Mouse (Mus musculus): ENCODE measurements around the gene Itgb1bp1.

Itgb1bp1 gene

DNA sequence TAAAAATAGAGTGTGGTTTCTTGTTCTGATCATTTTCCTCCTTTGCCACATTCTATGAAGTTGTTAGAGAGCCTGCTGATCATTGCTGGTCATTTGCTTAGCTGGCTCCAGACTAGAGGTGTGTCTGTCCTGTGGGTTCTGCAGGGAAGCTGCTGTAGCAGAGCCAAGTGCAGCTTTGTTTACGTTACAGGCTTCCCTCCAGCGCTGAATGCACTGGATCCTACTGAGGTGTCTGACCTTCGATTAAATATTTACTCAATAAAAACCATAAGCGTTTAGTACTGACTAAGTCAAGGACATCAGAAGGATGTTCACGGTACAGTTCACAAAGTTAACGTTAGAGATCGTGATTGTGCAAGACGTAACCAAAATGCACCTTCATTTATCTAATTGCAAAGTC is 15.8 kb upstream of the Itgb1bp1 start:
- DNase-seq (ENCODE audit: extremely low spot score, low read depth, low spot score) = no peak

DNA sequence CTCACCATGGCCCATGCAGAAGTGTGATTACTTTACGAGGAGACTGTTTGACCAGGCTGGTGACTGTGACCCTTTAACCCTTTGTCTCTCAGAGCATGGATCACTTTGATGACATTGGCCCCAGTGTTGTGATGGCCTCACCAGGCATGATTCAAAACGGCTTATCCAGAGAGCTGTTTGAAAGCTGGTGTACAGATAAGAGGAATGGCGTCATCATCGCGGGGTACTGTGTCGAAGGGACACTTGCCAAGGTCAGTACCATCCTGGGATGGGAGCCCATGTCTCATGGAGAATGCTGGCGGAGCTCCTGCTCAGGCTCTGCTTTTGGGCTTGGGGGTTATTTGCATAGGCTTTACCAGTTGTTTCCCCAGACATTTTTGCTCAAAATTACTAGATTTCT is 15.2 kb upstream of the Itgb1bp1 start:
- DNase-seq (ENCODE audit: extremely low spot score, low read depth, low spot score) = no peak

DNA sequence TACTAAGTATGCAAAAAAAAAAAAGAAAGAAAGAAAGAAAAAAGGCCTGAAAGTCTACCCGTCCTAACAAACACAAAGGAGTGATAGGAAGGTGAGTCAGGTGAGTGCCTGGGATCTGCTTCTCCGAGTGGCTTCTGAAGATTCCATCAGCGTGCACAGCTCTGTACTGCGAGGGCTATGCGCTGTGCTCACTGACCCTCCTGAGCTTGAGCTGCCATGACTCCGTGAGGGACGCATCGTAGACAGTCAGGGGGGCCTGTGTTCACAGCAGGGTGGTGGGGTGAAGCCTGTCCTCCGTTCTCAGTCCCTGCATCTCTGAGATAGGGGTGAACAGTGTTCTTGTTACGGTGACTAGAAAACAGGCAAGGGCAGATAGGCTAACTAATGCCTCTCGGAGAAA is 12.8 kb upstream of the Itgb1bp1 start:
- DNase-seq (ENCODE audit: extremely low spot score, low read depth, low spot score) = no peak

DNA sequence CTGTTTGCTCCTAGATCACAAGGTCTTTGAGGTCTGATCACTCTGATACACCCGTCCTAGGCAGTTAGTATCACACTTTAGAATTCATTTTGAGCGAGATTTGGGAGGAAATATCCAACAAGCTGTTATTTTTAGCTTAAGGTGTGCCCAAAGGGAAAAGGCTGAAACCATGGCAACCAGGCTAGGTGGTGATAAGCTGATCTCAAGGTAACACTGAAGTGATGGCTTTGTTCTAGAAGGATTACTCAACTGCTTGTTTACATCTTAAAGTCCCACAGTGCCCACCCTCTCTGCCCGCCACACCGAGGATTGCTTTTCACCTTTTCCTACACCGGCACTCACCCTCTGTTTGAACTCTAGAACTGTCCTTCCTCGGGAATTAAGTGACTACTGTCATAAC is 3.6 kb upstream of the Itgb1bp1 start:
- DNase-seq (ENCODE audit: extremely low spot score, low read depth, low spot score) = no peak

DNA sequence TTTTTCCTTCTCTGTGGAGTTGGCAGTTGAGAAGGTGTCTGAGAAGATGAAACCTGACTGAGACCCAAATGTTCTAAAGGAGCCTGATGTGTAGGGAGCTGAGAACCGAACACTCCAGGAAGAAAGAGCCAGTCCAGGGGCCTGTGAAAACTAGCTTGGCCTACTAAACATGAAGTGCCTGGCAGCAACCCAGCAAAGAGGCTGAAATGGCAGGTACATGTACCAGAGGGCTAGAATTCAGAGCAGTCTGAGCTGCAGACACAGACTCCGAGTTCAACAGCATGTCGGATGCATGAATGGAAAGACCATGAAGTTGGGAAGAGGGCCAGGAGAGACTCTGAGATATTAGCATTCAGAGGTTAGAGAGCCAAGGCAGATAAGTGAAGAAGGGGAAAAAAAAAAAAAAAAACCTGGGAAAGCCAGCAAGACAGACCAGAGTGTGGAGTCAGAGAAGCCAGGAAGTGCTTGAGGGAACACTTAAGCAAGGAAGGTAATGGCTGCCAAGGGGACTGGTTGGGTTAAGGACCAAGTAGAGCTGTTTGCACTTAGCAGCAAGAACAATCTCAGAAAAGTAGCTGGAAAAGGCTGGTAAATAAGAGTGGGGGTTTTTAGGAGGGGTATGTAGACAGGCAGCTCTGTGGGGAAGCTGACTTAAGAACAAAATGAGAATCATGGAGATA is 2.8 kb upstream of the Itgb1bp1 start:
- no peak for DNase-seq (ENCODE audit: extremely low spot score, low read depth, low spot score)

DNA sequence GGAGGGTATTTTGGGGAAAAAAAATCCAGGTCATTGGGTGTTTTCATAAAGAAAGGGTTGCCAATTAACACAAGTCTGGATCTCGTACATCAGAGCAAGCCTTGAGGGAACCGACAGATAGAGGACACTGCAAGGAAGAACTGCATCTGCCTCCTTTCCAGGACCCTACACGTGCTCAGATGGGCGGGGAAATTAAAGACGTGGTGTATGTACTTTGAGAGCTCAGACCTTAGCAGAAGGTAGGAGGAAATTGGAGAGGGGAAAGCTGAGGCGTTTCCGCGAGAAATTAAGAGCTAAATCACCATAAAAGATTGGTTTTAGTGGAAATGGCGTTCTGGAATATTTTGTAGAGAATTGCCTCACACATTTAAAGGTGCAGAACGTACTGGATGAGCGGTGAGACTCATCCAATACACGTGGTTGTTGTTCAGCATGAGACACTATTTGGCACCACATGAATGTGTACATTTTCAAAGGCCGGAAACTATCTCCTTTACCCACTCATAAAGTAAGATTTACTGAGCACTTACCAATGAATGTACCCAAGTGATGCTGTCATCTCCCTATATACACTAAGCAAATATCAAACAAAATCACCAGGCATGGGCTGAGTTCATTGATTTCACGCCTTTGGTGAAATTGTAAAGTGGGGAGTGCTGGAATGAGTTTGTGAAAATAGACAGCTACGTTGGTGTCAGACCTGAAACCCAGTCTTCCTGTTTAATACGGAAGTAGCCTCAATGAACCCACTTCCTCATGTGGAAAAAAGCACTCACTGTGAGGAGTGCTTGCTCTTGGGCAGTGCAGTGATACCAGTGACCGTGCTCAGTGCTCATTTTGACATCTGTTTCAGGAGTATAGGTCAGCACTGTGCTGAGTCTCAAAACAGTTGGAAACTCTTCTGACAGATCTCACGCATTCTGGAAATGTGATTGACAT is 897 bp upstream of the Itgb1bp1 start:
- DNase-seq (ENCODE audit: extremely low spot score, low read depth, low spot score) = no peak

DNA sequence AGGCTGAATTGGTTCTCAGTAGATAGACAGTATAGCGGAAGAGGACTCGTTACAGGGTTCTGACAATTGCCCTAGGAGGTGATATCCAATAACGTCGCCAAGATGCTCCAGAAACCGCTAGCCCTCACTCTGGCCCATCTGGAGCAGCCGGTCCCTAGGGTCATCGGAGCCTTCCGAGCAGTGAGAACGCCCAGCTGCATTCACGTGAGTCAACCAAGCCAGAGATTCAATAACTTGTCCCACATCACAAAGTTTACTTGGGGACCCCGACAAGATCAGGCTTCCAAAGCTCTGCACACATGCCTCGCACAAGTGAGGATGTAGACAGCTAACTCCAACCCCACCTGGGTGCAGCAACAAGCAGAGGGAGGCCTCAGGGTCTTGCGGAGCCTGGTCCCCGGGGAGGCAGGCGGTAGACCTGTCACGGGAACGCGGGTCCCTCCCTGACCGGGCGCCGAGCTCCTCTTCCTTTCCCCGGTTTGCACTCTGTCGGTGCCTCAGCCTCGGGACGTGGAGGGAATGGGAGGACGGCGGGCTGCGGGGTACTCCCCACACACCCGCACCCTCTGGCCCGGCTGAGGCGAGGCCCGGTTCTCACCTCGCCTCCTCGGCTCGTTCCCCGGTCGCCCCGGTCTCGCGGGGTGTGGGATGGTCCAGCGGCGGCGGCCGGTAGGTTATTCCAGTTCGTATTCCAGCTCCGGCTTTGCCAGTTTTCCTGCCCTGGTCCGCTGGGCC is 409 bp downstream of the Itgb1bp1 start:
- no peak for DNase-seq (ENCODE audit: extremely low spot score, low read depth, low spot score)

DNA sequence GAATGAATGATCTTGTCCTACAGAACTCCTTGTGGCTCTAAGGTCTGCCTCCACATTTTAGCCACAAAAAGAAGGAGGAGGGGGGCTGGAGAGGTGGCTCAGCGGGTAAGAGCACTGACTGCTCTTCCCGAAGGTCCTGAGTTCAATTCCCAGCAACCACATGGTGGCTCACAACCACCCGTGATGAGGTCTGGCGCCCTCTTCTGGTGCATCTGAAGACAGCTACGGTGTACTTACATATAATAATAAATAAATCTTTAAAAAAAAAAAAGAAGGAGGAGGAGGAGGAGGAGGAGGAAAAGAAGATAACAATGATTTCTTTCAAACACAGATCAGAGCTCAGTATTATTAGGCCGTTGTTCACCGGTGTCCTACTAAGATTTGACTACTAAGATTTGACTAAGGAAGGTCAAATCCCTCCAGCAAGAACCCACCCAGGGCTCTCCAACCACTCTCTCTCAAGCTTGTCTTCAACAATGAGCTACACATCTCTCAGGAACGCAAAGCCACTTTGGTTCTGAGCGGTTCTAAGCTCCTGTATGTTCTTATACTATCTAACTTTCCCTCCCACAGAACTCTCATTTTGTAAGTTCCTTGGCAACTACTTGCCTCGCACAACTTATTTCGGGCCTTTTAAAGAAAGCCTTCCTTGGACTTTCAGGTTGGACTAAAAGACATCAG is 1.2 kb downstream of the Itgb1bp1 start, which contains the start of gene Cpsf3:
Cpsf3 (plus strand) TSS at position 631 of the 681 bp plus-strand sequence.
- no peak for DNase-seq (ENCODE audit: extremely low spot score, low read depth, low spot score)

DNA sequence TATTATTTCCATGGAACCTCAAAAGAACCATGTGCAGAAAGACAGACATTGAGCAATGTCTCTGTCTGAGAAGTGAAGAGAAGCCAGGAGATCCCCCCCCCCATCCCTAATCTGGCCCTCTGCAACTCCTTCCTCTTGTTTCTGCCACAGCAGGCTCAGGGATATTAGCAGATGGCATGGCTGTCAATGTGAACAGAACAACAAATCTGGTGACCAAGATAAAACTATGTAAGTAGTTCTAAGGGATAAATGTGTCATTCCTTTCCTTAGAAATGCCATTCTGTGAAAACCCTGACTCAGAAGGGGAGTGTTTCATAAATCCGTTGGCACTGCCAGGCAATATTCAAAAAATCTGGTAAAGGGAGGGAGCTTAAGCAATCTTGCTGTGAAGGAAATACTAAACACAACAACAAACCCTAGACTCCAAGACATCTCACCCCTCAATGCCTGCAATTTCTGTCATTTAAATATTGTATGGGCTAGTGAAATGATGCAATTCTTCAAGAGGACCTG is 8.7 kb downstream of the Itgb1bp1 start:
- no peak for DNase-seq (ENCODE audit: extremely low spot score, low read depth, low spot score)

DNA sequence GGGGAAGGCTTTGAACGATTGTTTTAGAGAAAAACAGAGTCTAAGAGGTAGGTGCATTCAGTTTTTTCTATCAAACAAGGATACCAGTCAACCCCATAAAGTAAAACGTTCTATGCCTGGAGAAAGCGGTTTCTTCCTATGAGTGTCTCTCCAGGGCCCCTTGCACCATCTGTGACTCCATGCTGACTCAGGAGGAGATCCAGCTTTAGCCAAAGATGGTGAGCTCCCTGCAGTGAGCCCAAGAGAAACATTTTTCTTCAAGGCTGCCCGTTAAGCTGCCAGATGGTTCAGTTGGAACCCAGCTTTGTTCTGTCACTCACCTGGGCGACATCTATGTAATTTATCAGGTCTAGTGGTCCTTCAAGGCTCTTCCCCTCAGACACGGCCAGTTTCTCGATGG is 11.6 kb downstream of the Itgb1bp1 start:
- no peak for DNase-seq (ENCODE audit: extremely low spot score, low read depth, low spot score)

DNA sequence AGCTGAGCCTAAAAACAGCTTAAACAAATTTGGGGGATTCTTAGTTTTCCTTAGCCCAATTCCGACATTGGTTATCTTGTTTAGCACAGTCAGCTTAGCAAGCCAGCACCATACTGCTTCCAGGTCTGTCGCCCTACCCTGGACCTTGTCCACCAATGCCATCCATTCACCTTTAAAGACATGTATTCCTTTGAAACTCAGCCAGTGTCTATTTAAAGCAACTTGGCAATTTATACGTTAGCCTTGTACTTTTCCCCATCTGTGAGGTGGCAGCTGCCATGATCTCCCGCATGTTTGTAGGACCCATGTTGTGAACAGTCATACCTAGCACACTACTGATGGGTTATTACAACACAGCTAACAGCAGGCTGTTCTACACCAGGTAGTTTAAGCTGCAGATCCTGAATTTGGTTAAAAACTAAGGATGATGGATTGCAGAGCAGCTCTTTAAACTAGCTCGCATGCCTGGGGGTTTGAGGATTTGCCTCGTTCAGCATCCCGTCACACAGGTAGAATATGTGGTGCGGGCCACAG is 17.9 kb downstream of the Itgb1bp1 start:
- DNase-seq (ENCODE audit: extremely low spot score, low read depth, low spot score) = no peak

DNA sequence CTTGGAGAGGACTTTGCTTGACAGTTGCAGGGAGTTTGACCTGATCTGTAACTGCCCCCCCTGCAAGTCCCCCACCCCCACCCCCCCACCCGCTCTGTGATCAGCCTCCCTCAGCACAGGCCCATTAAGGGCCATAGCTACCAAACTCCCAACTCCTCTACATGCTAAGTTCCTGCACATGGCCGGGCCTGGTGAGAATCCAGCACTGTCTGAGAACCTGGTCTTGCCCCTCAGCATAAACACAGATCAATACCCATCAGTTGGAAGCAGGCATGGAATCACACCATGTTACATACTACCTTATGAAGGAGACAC is 19.3 kb downstream of the Itgb1bp1 start:
- no peak for DNase-seq (ENCODE audit: extremely low spot score, low read depth, low spot score)

DNA sequence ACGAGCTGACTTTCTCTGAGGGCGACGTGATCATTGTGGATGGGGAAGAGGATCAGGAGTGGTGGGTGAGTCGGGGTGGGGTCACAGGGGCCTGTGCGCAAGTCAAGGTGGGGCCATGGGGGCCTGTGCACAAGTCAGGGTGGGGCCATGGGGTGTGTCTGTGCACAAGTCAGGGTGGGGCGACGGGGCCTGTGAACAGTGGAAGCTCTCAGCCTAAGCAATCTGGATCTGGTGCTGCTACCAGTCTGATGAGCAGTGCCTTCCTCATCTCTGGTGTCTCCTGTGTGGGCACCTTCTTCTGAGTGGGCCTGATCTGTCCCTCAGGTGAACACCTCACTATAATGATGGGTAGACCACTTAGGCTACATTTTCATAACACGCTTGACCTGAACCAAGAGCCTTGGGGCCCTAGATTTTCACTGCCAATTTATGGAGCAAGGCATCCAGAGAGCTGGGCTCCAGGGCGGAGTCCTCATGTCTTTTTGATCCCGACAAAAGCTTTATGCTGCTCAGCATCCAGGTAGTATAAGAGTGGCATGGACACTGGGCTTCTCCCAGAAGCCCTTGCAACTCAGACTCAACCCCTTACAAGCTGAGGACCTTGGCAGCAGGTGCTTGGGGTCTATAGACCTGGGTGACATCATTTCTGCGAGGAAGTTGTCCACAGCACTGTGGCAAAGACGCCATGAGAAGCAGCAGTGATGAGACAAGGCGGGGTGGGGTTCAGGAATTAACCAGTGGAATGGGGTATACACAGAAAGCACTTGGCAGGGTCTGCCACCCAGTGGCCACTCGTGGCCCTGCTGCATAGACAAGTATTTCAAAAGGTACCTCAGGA is 19.9 kb downstream of the Itgb1bp1 start:
- no peak for DNase-seq (ENCODE audit: extremely low spot score, low read depth, low spot score)

DNA sequence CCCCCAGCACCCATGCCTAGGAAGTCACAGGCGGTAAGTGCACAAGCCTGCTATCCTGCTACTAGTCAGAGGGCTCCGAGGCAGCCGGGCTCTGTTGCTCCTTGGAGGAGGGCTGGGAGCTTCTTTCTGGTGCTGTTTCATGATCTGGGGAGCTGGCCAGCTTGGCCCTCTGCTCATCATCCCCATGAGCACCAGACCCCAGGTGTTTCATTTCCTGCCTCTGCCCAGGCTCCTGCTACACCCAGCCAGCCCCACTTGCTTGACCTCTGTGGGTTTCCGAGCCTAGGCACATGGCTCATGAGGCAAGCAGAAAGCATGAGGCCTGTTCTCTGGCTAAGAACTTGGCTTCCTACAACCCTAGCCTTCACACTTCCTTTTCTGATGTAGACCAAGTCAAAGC is 20.6 kb downstream of the Itgb1bp1 start:
- DNase-seq (ENCODE audit: extremely low spot score, low read depth, low spot score) = no peak

DNA sequence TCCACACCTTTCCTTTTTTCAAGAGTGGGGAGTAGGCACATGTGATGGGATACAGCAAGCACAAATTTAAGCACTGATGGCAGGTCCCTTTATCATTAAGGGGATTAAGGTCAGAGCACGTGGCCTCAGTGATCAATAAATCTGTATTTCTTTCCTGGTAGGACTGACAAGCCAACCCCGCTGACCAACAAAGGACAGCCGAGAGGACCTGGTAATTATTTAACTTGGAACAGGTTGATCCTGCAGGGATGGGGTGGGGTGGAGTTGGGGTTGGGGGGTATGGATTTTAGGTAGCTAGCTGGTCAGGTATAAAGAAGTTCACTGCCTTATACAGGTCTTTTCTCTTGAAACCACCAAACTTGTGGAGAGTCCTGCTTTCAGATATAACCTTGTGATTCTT is 21.1 kb downstream of the Itgb1bp1 start:
- DNase-seq (ENCODE audit: extremely low spot score, low read depth, low spot score) = no peak

DNA sequence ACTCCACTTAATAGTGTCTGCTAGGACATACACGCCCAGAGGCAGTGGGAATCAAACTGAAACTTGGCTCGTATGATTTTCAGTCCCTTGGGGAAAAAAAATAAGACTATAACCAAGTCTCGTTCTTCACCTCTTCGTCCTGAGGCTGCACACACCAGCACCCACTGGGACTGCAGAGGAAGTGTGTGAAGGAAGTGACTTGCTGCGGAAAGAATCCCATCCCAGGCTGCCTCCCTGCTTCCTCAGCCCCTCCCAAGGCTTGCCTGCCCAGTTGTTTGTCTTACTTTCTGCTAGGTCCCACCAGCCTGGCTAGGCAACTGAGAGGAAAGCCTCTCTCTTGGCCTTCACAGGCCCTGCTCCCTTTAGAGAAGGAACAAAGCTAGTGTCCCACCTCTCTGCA is 21.8 kb downstream of the Itgb1bp1 start:
- DNase-seq (ENCODE audit: extremely low spot score, low read depth, low spot score) = no peak

DNA sequence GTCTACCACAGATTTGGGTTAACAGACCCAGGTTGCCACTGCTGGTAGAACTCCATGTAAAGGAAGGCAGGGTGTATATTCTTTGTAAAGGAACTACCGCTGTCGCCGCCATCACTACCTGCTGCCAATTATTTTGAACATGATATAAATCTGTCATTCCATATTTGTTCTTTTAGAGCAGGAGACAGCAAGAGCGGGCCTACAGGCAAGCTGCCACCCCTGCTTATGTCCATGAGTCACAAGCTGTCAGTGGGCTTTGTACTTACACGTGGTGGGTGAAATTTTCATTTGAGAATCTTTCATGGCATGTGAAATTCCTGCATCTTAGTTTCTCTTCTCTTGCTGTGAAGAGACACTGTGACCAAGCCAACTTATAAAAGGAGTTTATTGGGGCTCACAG is 22.8 kb downstream of the Itgb1bp1 start:
- DNase-seq (ENCODE audit: extremely low spot score, low read depth, low spot score) = no peak

DNA sequence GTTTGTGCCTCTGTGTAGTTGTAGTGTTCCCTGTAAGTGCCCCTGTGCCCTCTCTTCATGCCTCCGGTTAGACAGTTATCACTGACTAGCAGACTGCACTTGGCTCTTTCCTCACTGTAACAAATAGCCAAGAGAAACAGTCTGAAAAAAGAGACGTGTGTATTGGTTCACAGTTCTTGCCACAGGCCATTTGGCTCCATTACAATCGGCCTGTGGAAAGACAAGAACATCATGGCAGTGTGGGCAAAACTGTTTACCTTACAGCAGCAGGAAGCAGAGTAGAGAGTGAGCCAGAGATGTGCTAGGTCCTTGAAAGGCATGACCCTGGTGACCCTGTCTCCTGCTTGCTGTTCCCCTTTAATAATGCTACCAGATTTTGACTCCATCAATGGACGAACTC is 24.6 kb downstream of the Itgb1bp1 start:
- DNase-seq (ENCODE audit: extremely low spot score, low read depth, low spot score) = no peak

DNA sequence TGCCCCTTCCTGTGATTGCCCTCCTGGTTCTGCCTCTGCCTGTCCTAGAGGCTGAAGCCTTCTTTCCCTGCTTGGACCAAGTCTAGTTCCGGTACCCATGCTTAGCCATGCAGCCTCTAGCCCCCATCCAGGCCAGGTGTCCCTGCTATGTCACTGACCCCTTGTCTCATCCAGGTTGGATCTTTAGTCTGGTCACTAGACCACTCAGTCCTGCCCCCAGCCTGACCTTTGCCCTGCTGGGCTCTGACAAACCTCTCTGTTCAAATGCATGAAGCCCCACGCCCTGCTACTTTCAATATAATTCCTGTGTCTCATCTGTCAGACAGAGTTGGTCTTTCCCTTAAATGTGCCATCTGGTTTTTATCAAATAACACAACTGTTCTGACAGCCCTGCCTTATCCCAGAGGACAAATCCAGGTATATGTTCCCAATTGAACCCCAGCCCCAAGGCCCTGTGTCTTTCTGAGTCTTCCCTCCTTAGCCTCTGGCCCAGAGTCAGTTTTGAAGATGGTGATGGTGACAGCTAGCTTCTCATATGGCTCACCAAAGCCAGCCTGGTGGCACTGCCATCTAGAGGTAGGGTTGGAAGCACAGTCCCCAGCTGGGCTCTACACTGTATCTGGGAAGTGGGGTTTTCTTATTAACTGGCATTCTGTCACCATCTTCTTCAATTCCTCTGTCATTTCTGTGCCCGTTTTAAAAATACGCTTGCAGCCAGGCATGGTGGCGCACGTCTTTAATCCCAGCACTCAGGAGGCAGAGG is 25.4 kb downstream of the Itgb1bp1 start:
- DNase-seq (ENCODE audit: extremely low spot score, low read depth, low spot score) = no peak
